Comparison of ENCODE assay signal across 8 mouse cellular contexts in the genomic region with DNA sequence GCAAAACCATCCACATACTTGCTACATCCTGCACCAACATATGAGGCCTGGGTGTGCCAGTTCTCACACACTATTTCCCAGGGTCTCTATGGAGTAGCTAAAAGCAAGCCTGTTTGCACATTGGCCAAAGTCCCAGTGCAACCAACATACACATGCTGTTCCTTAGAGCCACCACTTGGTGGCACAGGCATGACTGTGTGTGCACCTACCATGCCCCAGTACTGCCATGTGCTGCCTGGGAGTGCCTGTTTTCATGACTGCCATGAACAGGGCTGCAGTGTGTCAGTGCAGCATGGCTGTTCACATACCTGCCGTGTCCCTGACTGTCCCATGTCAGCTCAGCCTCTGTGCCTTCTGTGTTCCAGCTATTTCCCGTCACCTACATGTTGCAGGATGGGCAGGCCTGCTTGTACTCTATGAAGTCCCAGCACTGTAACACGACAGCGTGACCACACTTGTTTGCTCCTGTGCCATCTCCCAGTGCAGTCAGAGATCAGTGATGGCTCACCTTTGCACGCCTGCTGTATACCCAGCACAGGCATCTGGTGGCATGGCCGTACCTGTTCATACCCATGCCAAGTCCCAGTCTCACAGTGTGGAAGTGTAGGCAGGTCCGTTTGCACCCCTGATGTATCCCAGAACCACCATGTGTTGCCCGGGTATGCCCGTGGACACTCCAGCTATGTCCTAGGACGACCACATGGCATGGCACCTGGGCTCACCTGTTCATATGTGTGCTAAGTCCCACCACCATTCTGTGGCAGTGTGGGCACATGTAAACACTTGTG. TPM values are rescaled to one million over a fixed set of nuclear protein-coding genes. Genes with fewer than 3 reads are reported as not detected.
DNase-seq lines count a peak whose midpoint lies in the region; ATAC-seq and TF ChIP-seq lines count a peak whose summit lies in the region.

No protein-coding gene starts in this region.

- no peaks in the 10 kb centered on the region for H3K4me1 ChIP-seq in embryonic facial prominence, embryonic 14.5 days (ENCODE audit: control insufficient read depth, insufficient read depth, low read length)
- H3K4me1 ChIP-seq in kidney, embryonic 16.5 days (ENCODE audit: insufficient read depth, low read length): no peaks in the 10 kb centered on the region
- no peaks in the 10 kb centered on the region for H3K4me1 ChIP-seq in midbrain, embryonic 10.5 days

- WGBS in embryonic facial prominence, embryonic 14.5 days: 72% methylated on average over 10 of the region's 10 CpGs
- 86% methylated on average over 10 of the region's 10 CpGs for WGBS in kidney, embryonic 16.5 days
- WGBS in midbrain, embryonic 10.5 days: 81% methylated on average over 10 of the region's 10 CpGs

- no peak overlapping the region for H3K27ac ChIP-seq in layer of hippocampus, adult 2 months
- no peak overlapping the region for H3K27ac ChIP-seq in embryonic facial prominence, embryonic 14.5 days (replicated peaks; ENCODE audit: low read depth, low read length)
- no peak overlapping the region for H3K27ac ChIP-seq in kidney, embryonic 16.5 days (ENCODE audit: low read length)
- no peak overlapping the region for H3K27ac ChIP-seq in midbrain, embryonic 10.5 days (replicated peaks)

- no peak for DNase-seq in layer of hippocampus, adult 2 months (ENCODE audit: low spot score in 2 of 2)
- no peak for DNase-seq in layer of hippocampus, postnatal 36 days
- peak; percentile 72 for DNase-seq in MN1 (ENCODE audit: low spot score)
- DNase-seq in embryonic facial prominence, embryonic 14.5 days (ENCODE audit: low spot score): peak; percentile 68
- DNase-seq in midbrain, embryonic 10.5 days (ENCODE audit: low spot score): peak; percentile 28
- DNase-seq in layer of hippocampus, postnatal 10 days (ENCODE audit: low spot score in 2 of 2): no peak
- DNase-seq in urinary bladder, adult 2 months (ENCODE audit: low spot score): no peak

- H3K4me2 ChIP-seq in embryonic facial prominence, embryonic 14.5 days (ENCODE audit: low read depth, low read length): no peak overlapping the region
- H3K4me2 ChIP-seq in kidney, embryonic 16.5 days (replicated peaks; ENCODE audit: low read depth, low read length): no peak overlapping the region

- peak; percentile 48; the same call in 1 of the 2 replicates for ATAC-seq in embryonic facial prominence, embryonic 14.5 days (ENCODE audit: low read depth)
- peak; percentile 33; the same call in 1 of the 2 replicates for ATAC-seq in kidney, embryonic 16.5 days (ENCODE audit: low FRiP score, low TSS enrichment)

- H3K27me3 ChIP-seq in embryonic facial prominence, embryonic 14.5 days (replicated peaks; ENCODE audit: control insufficient read depth, insufficient read depth, low read length): no peaks in the 10 kb centered on the region
- no peaks in the 10 kb centered on the region for H3K27me3 ChIP-seq in kidney, embryonic 16.5 days (ENCODE audit: insufficient read depth, low read length)
- H3K27me3 ChIP-seq in midbrain, embryonic 10.5 days (ENCODE audit: low read depth, poor library complexity, severe bottlenecking): no peaks in the 10 kb centered on the region

- TF ChIP-seq CTCF in layer of hippocampus, adult 2 months (conservative IDR thresholded peaks at IDR 0.05): peak; percentile 86

- no peak overlapping the region for H3K9ac ChIP-seq in embryonic facial prominence, embryonic 14.5 days (ENCODE audit: low read depth, low read length)
- H3K9ac ChIP-seq in kidney, embryonic 16.5 days (replicated peaks; ENCODE audit: low read length): no peak overlapping the region

- no peaks in the 10 kb centered on the region for H3K36me3 ChIP-seq in embryonic facial prominence, embryonic 14.5 days (ENCODE audit: control insufficient read depth, insufficient read depth, low read length)
- H3K36me3 ChIP-seq in kidney, embryonic 16.5 days (ENCODE audit: insufficient read depth, low read length): no peaks in the 10 kb centered on the region
- no peaks in the 10 kb centered on the region for H3K36me3 ChIP-seq in midbrain, embryonic 10.5 days

- H3K4me3 ChIP-seq in layer of hippocampus, adult 2 months: no peak overlapping the region
- H3K4me3 ChIP-seq in embryonic facial prominence, embryonic 14.5 days (ENCODE audit: low read depth, low read length): no peak overlapping the region
- no peak overlapping the region for H3K4me3 ChIP-seq in kidney, embryonic 16.5 days (ENCODE audit: low read length)
- H3K4me3 ChIP-seq in midbrain, embryonic 10.5 days: no peak overlapping the region

- no peaks in the 10 kb centered on the region for H3K9me3 ChIP-seq in embryonic facial prominence, embryonic 14.5 days (ENCODE audit: control insufficient read depth, low read length)
- no peaks in the 10 kb centered on the region for H3K9me3 ChIP-seq in kidney, embryonic 16.5 days (ENCODE audit: low read length)
- H3K9me3 ChIP-seq in midbrain, embryonic 10.5 days (replicated peaks): no peaks in the 10 kb centered on the region

RNA-seq across cellular contexts. Expression of gene Gnaz, which starts 29.8 kb away (rescaled TPM):
- 100 to 1,000 TPM in 1 of 2 experiments, 10 to 100 TPM in 1; 96.7 to 106 TPM for total RNA-seq in layer of hippocampus, adult 2 months (2021)
- 100 to 1,000 TPM; 106 to 108 TPM for total RNA-seq in layer of hippocampus, postnatal 36 days (2021)
- 3.8 and 4.2 TPM in 2 replicates for polyA plus RNA-seq in embryonic facial prominence, embryonic 14.5 days (2014; fragmentation: Nextera tagmentation; extraction: Ambion mirVana)
- polyA plus RNA-seq in kidney, embryonic 16.5 days (2015; fragmentation: Nextera tagmentation; extraction: Ambion mirVana): 5.4 and 6.2 TPM in 2 replicates
- polyA plus RNA-seq in midbrain, embryonic 10.5 days (2016; fragmentation: Nextera tagmentation; extraction: Ambion mirVana): 7.6 and 10.9 TPM in 2 replicates
- total RNA-seq in layer of hippocampus, postnatal 10 days (2021): 100 to 1,000 TPM; 137 to 144 TPM
- 10.8 and 14.1 TPM in 2 replicates for polyA plus RNA-seq in urinary bladder, adult 2 months (2012; rRNA removed)

Comparison
In these comparisons a context has a peak if more than half of its experiments do, and no peak if none do; other contexts are left out.
1. DNase-seq: peak in MN1 (single experiment), embryonic facial prominence, embryonic 14.5 days (single experiment) and midbrain, embryonic 10.5 days (single experiment); none in layer of hippocampus, adult 2 months (0 of 2), layer of hippocampus, postnatal 36 days (0 of 2), layer of hippocampus, postnatal 10 days (0 of 2) and urinary bladder, adult 2 months (single experiment).